Mouse (Mus musculus): ENCODE data around the gene Nup37.

Nup37 gene

DNA sequence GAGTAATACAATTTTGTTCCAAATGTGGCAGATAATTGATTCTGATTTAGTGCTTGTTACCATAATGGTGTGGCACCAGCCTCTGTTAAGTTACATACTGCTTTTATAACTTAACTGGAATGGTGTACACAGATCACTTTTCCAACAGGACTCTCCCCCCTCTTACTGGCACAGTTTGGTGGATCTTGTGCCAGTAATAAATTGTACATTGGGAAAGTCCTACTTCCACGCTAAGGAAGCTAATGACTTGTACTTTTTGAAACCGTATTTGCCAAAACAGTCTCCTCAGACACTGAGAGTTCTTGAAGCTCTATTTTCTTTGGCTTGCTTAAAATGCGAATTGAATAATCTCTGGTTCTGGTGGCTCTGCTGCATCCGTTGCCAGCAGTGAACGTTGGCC, 78.6 kb downstream of the Nup37 start:
- in situ Hi-C loops (cut with MboI, MseI): loop anchor here (25.0 kb wide), 1 partner anchor 562 kb away; no protein-coding TSS in a partner anchor

DNA sequence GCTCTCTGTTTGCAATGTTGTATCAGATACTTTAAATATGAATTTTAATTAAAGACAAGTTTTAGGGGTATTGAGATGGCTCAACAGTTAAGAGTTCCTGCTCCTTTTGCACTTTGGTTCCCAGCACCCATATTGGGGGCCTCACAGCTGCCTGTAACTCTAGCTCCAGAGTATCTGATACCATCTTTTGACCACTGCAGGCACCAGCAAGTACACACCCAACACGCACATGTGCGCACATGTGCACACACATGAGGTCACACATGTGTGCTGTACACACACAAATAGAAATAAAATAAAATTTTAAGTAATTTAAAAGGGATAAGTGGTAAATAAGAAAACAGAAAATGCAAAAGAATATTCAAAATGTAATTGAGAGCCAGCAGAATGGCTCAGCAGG, 81.2 kb downstream of the Nup37 start:
- in situ Hi-C loops (cut with MboI, MseI): loop anchor here (25.0 kb wide), 1 partner anchor 559 kb away; no protein-coding TSS in a partner anchor

Measured in T-helper 2 cell (primary cell).